Mouse (Mus musculus) right cerebral cortex, postnatal 4 days (tissue): Measurements from ENCODE around the gene Chst11.

Experiments
- DNase-seq: peaks from one replicate; pipeline ENCODE4 v3.0.0-alpha.2; 2022

Gene Chst11

DNA sequence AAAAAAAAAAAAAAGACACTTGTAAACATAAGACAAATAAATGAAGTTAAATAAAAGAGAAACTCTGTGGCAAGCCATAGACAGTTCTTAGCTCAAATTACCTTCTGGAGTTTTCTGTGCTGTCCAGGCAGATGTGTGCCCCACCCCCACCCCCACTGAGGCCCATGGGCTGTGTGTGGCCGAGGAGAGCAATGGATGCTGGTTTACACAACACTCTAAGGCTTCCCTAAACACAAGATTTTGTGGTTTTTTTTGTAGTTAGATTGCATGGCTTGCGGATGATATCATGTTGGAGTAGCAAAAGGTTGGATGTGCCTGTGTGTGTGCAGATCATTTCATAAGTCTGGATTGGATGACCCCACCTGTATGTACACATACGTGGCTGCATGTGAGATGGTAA, 235.5 kb downstream of the Chst11 start:
- DNase-seq, result no peak

- DNase-seq, result peak; percentile 47
Observed at GRCm38 (mm10) chr10:83224999-83225398, 239.7 kb downstream of the Chst11 start.

- no peak for DNase-seq
Observed at GRCm38 (mm10) chr10:83228626-83229025, 243.3 kb downstream of the Chst11 start.

- DNase-seq, result no peak
Observed at GRCm38 (mm10) chr10:83233967-83234366, 248.7 kb downstream of the Chst11 start.

GRCm38 (mm10) chr10:83234391-83234790, 249.1 kb downstream of the Chst11 start:
- no peak for DNase-seq

GRCm38 (mm10) chr10:83242106-83242686, 256.9 kb downstream of the Chst11 start:
- peak; percentile 16 for DNase-seq

DNA sequence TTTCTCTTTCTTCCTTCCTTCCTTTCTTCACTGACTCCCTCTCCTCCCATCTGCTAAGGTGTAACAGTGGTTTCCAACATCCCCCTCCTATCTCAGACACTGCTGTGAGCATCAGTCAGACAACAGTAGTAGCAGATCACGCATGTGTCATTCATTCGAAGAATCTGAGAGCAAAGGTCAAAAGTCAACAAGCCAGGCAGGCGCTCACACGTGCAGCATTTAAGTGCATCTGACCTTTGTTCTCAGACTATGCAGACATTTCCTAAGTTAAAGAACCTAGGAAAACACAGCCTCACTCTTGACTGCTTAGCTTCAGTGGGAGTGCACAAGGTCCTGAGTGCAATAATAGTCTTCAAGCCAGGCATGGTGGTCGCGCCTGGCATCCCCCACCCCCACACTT, 258.8 kb downstream of the Chst11 start:
- no peak for DNase-seq
